Mouse (Mus musculus): ENCODE results near the gene Olfr31. TPM values are rescaled to one million over a fixed set of nuclear protein-coding genes. Genes with fewer than 3 reads are reported as not detected.

Olfr31 gene
- polyA plus RNA-seq, 1 experiment: not detected

GRCm38 (mm10) chr14:14348674-14349401, 26.2 kb downstream of the Olfr31 start:
- Histone ChIP-seq H3K9me3 (peaks cover 66% of the 10 kb centered on the region), H3K27me3 (replicated peaks) (no peaks in the 10 kb centered on the region), H3K4me3 (replicated peaks) (peak overlapping the region; percentile 29), H3K4me1 (peaks cover 17% of the 10 kb centered on the region), H3K36me3 (replicated peaks; ENCODE audit: low read length) (peaks cover 36% of the 10 kb centered on the region)
- no peak for TF ChIP-seq GATA1 (IDR thresholded peaks at IDR 0.05; ENCODE audit: borderline replicate concordance, low read length)
- no peak for TF ChIP-seq FLI1 (IDR thresholded peaks at IDR 0.05; ENCODE audit: low read length)

GRCm38 (mm10) chr14:14349485-14350262, 27.0 kb downstream of the Olfr31 start:
- H3K27me3 ChIP-seq (replicated peaks): no peaks in the 10 kb centered on the region
- TF ChIP-seq FLI1 (IDR thresholded peaks at IDR 0.05; ENCODE audit: low read length): peak; percentile 37; the same call in 1 of the 2 replicates
- no peak for TF ChIP-seq GATA1 (IDR thresholded peaks at IDR 0.05; ENCODE audit: borderline replicate concordance, low read length)
- H3K9me3 ChIP-seq: peaks cover 74% of the 10 kb centered on the region
- peaks cover 39% of the 10 kb centered on the region for H3K36me3 ChIP-seq (replicated peaks; ENCODE audit: low read length)
- H3K4me1 ChIP-seq: peaks cover 17% of the 10 kb centered on the region
- H3K4me3 ChIP-seq (replicated peaks): peak overlapping the region; percentile 82

DNA sequence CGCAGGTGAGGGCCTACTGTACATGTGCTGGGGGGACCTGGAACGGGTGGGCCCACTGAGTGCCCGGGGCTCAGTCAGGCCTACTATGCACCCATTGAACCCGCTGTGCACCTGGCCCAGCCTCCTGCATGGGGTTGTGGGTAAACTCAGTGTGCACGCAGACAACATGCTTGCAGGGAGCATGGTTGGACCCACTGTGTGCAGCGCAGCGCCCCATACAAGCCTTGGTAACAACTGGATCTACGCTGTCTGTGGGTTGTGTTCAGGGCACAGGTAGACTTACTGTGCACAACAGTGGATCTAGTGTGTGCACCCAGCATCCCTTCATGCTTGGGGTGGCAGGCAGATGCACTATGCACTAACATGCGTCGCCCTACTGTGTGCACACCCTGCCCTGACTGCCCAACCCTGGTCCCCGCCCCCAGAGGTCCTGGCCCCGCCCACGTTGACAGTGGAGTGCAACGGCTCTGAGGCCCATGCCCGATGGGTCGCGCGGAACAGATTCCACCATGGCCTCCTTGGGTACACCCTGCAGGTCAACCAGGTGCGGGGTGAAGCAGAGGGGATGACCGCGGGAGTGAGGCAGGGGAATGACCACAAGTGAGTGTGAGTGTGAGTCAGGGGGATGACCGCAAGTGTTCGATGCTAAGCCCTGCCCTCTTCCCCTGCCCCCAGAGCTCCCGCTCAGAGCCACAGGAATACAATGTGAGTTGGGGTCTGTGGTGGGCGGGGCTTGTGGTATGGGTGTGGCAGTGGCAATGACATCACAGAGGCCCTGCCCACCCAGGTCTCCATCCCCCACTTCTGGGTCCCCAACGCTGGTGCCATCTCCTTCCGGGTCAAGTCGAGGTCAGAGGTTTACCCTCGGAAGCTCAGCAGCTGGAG, 27.9 kb downstream of the Olfr31 start:
- H3K9me3 ChIP-seq: peaks cover 78% of the 10 kb centered on the region
- no peak for TF ChIP-seq GATA1 (IDR thresholded peaks at IDR 0.05; ENCODE audit: borderline replicate concordance, low read length)
- no peak for TF ChIP-seq FLI1 (IDR thresholded peaks at IDR 0.05; ENCODE audit: low read length)
- H3K4me3 ChIP-seq (replicated peaks): peak overlapping the region; percentile 82
- no peaks in the 10 kb centered on the region for H3K27me3 ChIP-seq (replicated peaks)
- peaks cover 39% of the 10 kb centered on the region for H3K36me3 ChIP-seq (replicated peaks; ENCODE audit: low read length)
- H3K4me1 ChIP-seq: peaks cover 20% of the 10 kb centered on the region

DNA sequence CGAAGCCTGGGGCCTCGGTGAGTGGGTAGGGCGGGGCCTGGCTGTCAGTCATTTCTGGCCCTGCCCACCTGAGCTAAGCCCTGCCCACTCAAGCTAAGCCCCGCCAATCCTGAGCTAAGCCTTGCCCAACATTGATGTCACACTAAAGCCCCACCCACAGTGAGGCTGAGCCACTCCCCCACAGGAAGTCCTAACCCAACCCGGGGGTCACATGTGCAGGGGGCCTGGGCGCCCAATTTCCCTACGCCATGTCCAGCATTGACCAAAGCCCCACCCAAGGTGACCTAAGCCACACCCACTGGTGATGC, 28.5 kb downstream of the Olfr31 start:
- H3K9me3 ChIP-seq: peaks cover 79% of the 10 kb centered on the region
- no peak for TF ChIP-seq FLI1 (IDR thresholded peaks at IDR 0.05; ENCODE audit: low read length)
- TF ChIP-seq GATA1 (IDR thresholded peaks at IDR 0.05; ENCODE audit: borderline replicate concordance, low read length): no peak
- no peak overlapping the region for H3K4me3 ChIP-seq (replicated peaks)
- H3K36me3 ChIP-seq (replicated peaks; ENCODE audit: low read length): peaks cover 39% of the 10 kb centered on the region
- no peaks in the 10 kb centered on the region for H3K27me3 ChIP-seq (replicated peaks)
- peaks cover 15% of the 10 kb centered on the region for H3K4me1 ChIP-seq

DNA sequence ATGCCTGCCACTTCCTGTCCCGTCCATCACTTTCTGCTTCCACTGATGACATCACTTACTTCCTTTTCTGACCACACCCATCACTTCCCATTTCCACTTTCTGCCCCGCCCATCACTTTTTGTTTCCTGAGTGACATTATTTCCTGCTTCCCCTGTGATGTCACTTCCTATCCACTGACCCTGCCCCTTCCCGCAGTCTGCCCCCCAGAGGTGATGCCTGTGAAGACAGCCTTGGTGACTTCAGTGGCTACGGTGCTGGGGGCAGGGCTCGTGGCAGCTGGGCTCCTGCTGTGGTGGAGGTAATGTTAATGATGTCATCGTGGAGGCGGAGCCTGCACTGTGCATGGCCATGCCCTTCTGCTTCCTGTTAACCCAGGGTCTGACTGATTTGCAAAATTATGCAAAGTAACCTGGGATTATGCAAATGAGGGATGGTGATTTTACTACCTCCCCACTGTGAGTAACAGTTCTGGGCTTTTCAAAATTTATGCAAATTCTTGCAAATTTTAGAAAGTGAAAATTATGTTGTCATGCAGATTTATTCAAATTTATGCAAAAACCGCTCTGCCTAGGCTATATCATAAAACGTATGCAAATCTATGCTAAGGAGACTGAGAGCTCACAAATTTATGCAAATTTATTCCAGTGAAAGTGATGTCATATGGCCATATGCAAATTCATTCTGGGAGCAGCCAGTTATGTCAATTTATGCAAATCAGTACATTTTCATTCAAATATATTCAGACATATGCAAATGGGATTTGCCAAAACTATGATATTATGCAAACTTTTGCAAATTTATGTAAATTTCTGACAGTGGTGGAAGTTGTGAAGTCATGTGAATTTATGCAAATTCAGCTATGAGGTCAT, 29.3 kb downstream of the Olfr31 start:
- Histone ChIP-seq H3K27me3 (replicated peaks) (no peaks in the 10 kb centered on the region), H3K36me3 (replicated peaks; ENCODE audit: low read length) (peaks cover 39% of the 10 kb centered on the region), H3K9me3 (peaks cover 79% of the 10 kb centered on the region), H3K4me3 (replicated peaks) (peak overlapping the region; percentile 71), H3K4me1 (peaks cover 9% of the 10 kb centered on the region; the same call in 1 of the 2 replicates)
- TF ChIP-seq FLI1 (IDR thresholded peaks at IDR 0.05; ENCODE audit: low read length): no peak
- TF ChIP-seq GATA1 (IDR thresholded peaks at IDR 0.05; ENCODE audit: borderline replicate concordance, low read length): no peak

- Histone ChIP-seq H3K27me3 (replicated peaks) (no peaks in the 10 kb centered on the region), H3K36me3 (replicated peaks; ENCODE audit: low read length) (peaks cover 39% of the 10 kb centered on the region), H3K4me3 (replicated peaks) (no peak overlapping the region), H3K9me3 (peaks cover 73% of the 10 kb centered on the region), H3K4me1 (peaks cover 9% of the 10 kb centered on the region; the same call in 1 of the 2 replicates)
- TF ChIP-seq FLI1 (IDR thresholded peaks at IDR 0.05; ENCODE audit: low read length): no peak
- no peak for TF ChIP-seq GATA1 (IDR thresholded peaks at IDR 0.05; ENCODE audit: borderline replicate concordance, low read length)
Measured at GRCm38 (mm10) chr14:14352606-14353005, 30.0 kb downstream of the Olfr31 start.

- Histone ChIP-seq H3K36me3 (replicated peaks; ENCODE audit: low read length) (peaks cover 33% of the 10 kb centered on the region), H3K9me3 (peaks cover 67% of the 10 kb centered on the region)
- TF ChIP-seq FLI1 (IDR thresholded peaks at IDR 0.05; ENCODE audit: low read length) (no peak), GATA1 (IDR thresholded peaks at IDR 0.05; ENCODE audit: borderline replicate concordance, low read length) (no peak)
Measured at GRCm38 (mm10) chr14:14353081-14353732, 30.6 kb downstream of the Olfr31 start.

DNA sequence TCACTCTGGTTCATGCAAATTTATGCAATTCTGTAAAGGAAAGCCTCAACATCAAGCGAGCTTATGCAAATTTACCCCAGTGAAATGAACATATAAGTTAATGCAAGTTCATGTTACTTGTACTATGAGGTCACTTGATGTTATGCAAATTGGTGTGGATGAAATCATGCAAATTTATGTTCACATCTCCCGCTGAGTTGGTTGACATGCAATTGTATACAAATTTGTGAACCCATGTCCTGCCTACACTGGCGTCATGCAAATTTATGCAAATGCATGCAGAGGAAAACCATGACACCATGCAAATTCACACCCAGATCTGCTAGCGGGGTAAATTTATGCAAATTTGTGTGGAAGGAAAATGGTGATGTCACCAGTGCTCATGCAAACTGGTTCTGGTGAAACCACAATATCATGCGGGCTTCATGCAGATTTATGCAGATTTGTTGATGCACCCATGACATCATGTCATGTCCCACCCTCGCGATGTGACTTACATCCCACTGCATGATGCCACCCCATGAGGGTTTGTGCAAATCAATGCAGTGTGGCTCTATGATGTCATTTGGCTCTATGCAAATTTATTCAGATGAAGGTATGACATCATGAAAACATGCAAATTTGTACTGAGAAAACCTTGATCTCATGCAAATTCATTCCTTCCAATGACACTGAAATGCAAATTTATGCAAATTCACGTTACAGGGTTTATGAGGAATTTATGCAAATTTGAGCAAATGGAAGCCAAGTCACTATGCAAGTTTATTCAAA, 31.3 kb downstream of the Olfr31 start:
- Histone ChIP-seq H3K36me3 (replicated peaks; ENCODE audit: low read length) (peaks cover 29% of the 10 kb centered on the region), H3K27me3 (replicated peaks) (no peaks in the 10 kb centered on the region), H3K9me3 (peaks cover 60% of the 10 kb centered on the region), H3K4me3 (replicated peaks) (peak overlapping the region; percentile 57), H3K4me1 (peaks cover 9% of the 10 kb centered on the region; the same call in 1 of the 2 replicates)
- TF ChIP-seq GATA1 (IDR thresholded peaks at IDR 0.05; ENCODE audit: borderline replicate concordance, low read length): no peak
- TF ChIP-seq FLI1 (IDR thresholded peaks at IDR 0.05; ENCODE audit: low read length): no peak

More at GRCm38 (mm10) chr14:14353081-14353732, 30.6 kb downstream of the Olfr31 start:
- peaks cover 9% of the 10 kb centered on the region; the same call in 1 of the 2 replicates for H3K4me1 ChIP-seq
- H3K27me3 ChIP-seq (replicated peaks): no peaks in the 10 kb centered on the region
- H3K4me3 ChIP-seq (replicated peaks): no peak overlapping the region
